Mouse (Mus musculus) megakaryocyte, embryonic 14.5 days (primary cell): ENCODE measurements around the gene Fthl17a.

Experiments used
- FLI1 ChIP-seq: IDR thresholded peaks from 2 replicates; pipeline ENCODE4 v1.6.1; 2012; ENCODE audit warnings: low read length, inconsistent platforms, mixed read lengths
- GATA1 ChIP-seq: IDR thresholded peaks from 3 replicates; pipeline ENCODE4 v1.6.1; 2012; ENCODE audit warnings: mixed read lengths, low read length, inconsistent platforms, borderline replicate concordance

DNA sequence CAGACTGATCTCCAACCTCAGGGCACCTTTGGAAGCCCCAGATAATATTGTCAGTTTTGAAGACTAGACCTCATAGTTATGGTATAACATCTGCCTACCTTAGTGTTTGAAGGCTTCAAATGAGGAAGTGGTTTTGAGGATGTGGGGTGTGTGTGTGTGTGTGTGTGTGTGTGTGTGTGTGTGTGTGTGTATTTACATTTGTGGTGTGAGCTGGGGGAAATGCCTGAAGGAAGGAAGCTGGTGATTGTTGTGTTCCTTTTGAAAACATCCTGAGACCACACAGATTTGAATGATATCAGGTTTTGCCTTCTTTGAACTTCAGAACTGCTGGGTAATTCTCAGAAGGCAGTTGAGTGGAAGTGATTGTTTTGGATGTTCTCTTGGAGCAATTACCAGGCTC is 22.6 kb upstream of the Fthl17a start:
- TF ChIP-seq GATA1 = no peak
- no peak for TF ChIP-seq FLI1
